Mouse (Mus musculus) frontal cortex, postnatal 14 days (tissue): ENCODE data around the gene Atp5e.

ENCODE experiments used
- DNase-seq, 2 experiments: peaks; one replicate each; pipeline ENCODE4 v3.0.0; 2022; ENCODE audit warnings: low spot score in 2 of 2

The Atp5e gene

GRCm38 (mm10) chr2:174446905-174447304 is 17.0 kb downstream of the Atp5e start:
- no peak for DNase-seq

GRCm38 (mm10) chr2:174446492-174446891 is 17.4 kb downstream of the Atp5e start:
- no peak for DNase-seq

- DNase-seq, result no peak
Observed at GRCm38 (mm10) chr2:174445018-174445417, 18.9 kb downstream of the Atp5e start.

GRCm38 (mm10) chr2:174444359-174444758 is 19.5 kb downstream of the Atp5e start:
- DNase-seq, result no peak

- DNase-seq, result no peak
Observed at GRCm38 (mm10) chr2:174443046-174443445, 20.9 kb downstream of the Atp5e start.

- no peak for DNase-seq
Observed at GRCm38 (mm10) chr2:174442460-174442859, 21.4 kb downstream of the Atp5e start.

GRCm38 (mm10) chr2:174441898-174442297 is 22.0 kb downstream of the Atp5e start:
- no peak for DNase-seq

GRCm38 (mm10) chr2:174439961-174440360 is 23.9 kb downstream of the Atp5e start:
- no peak for DNase-seq

GRCm38 (mm10) chr2:174439450-174439838 is 24.5 kb downstream of the Atp5e start:
- no peak for DNase-seq

- no peak for DNase-seq
Observed at GRCm38 (mm10) chr2:174438737-174439449, 25.0 kb downstream of the Atp5e start, which contains the start of gene Ctsz. Gene Ctsz (minus strand): TSS chr2:174439039.

- no peak for DNase-seq
Observed at GRCm38 (mm10) chr2:174438181-174438580, 25.7 kb downstream of the Atp5e start.

- no peak for DNase-seq
Observed at GRCm38 (mm10) chr2:174437697-174437982, 26.3 kb downstream of the Atp5e start.

GRCm38 (mm10) chr2:174436916-174437696 is 26.8 kb downstream of the Atp5e start:
- DNase-seq, result no peak

- DNase-seq, result no peak
Observed at GRCm38 (mm10) chr2:174436076-174436701, 27.7 kb downstream of the Atp5e start.

GRCm38 (mm10) chr2:174434943-174435342 is 29.0 kb downstream of the Atp5e start:
- DNase-seq, result no peak

- no peak for DNase-seq
Observed at GRCm38 (mm10) chr2:174428996-174429591, 34.8 kb downstream of the Atp5e start.

- DNase-seq, result no peak
Observed at GRCm38 (mm10) chr2:174428076-174428835, 35.6 kb downstream of the Atp5e start.

GRCm38 (mm10) chr2:174426856-174427255 is 37.0 kb downstream of the Atp5e start:
- DNase-seq, result no peak

GRCm38 (mm10) chr2:174424301-174425085 is 39.4 kb downstream of the Atp5e start:
- DNase-seq, result no peak

- DNase-seq, result no peak
Observed at GRCm38 (mm10) chr2:174421107-174421506, 42.8 kb downstream of the Atp5e start.
